Mouse (Mus musculus) spleen, adult 2 months (tissue): ENCODE data around the gene D10Wsu102e.

Source experiments
- CTCF ChIP-seq: fragments of 200-500 bp; IDR thresholded peaks from 2 replicates; pipeline ENCODE4 v1.5.1; 2011; ENCODE audit warnings: mild to moderate bottlenecking, inconsistent platforms; ENCODE audit not compliant: insufficient read depth, insufficient read length, insufficient replicate concordance; ENCODE audit errors: extremely low read depth
- POLR2A ChIP-seq: fragments of 200-500 bp; IDR thresholded peaks from 2 replicates; pipeline ENCODE4 v1.6.1; 2011; ENCODE audit warnings: low read depth, low read length, inconsistent platforms

GRCm38 (mm10) chr10:83511304-83511703 lies 151.3 kb downstream of the D10Wsu102e start:
- no peak for TF ChIP-seq CTCF
- no peak for TF ChIP-seq POLR2A
